Comparison of ENCODE assay signal across 7 mouse cellular contexts in genomic region chr16:95708211-95709004, GRCm38 (mm10). TPM values are rescaled to one million over a fixed set of nuclear protein-coding genes. Genes with fewer than 3 reads are reported as not detected.
DNase-seq lines count a peak whose midpoint lies in the region; ATAC-seq lines count a peak whose summit lies in the region.

No protein-coding gene starts in this region.

- no peak overlapping the region for H3K4me2 ChIP-seq in midbrain, embryonic 16.5 days (ENCODE audit: low read length)

- no peak overlapping the region for H3K9ac ChIP-seq in midbrain, embryonic 16.5 days (ENCODE audit: low read depth, low read length)

- H3K27ac ChIP-seq in midbrain, embryonic 16.5 days (ENCODE audit: low read length) = no peak overlapping the region

- H3K4me1 ChIP-seq in midbrain, embryonic 16.5 days (ENCODE audit: control insufficient read depth, insufficient read depth, low read length) = peaks cover 10% of the 10 kb centered on the region; the same call in 1 of the 2 replicates

- no peaks in the 10 kb centered on the region for H3K27me3 ChIP-seq in midbrain, embryonic 16.5 days (ENCODE audit: control insufficient read depth, insufficient read depth, low read depth, low read length)

- H3K4me3 ChIP-seq in midbrain, embryonic 16.5 days (ENCODE audit: low read depth, low read length) = no peak overlapping the region

- WGBS in midbrain, embryonic 16.5 days = 86% methylated on average over 21 of the region's 21 CpGs

- H3K36me3 ChIP-seq in midbrain, embryonic 16.5 days (ENCODE audit: control insufficient read depth, insufficient read depth, low read length) = peaks cover 21% of the 10 kb centered on the region

- H3K9me3 ChIP-seq in midbrain, embryonic 16.5 days (replicated peaks; ENCODE audit: control insufficient read depth, low read length, poor library complexity, severe bottlenecking) = no peaks in the 10 kb centered on the region

- ATAC-seq in hematopoietic stem cell, adult 5-6 weeks (replicated peaks in 1 of 2; ENCODE audit: insufficient read depth in 1 of 2, low FRiP score in 2 of 2, low TSS enrichment in 1 of 2, low read depth in 1 of 2, poor library complexity in 2 of 2, severe bottlenecking in 2 of 2) = peak; percentile 44 to 63; a peak in 2 of 4 replicates
- ATAC-seq in midbrain, embryonic 16.5 days = no peak

- DNase-seq in urinary bladder, postnatal 14 days (ENCODE audit: low spot score) = peak; percentile 37
- DNase-seq in urinary bladder, adult 2 months (ENCODE audit: low spot score) = no peak
- DNase-seq in lung, adult 18-20 months = peak; percentile 40 to 61
- DNase-seq in adrenal gland, postnatal 36 days = no peak
- no peak for DNase-seq in cerebellum, adult 9-10 months

RNA-seq across cellular contexts. Expression of gene Ets2, which starts 6.5 kb away (rescaled TPM):
- 42.6 and 46.0 TPM in 2 replicates for polyA plus RNA-seq in urinary bladder, adult 2 months (2012; rRNA removed)
- total RNA-seq in hematopoietic stem cell, adult 5-6 weeks (2017) = 9.7 and 17.0 TPM in 2 replicates
- total RNA-seq in adrenal gland, postnatal 36 days (2021) = 10 to 100 TPM; 43.1 to 57.4 TPM
- polyA plus RNA-seq in midbrain, embryonic 16.5 days (2015; fragmentation: Nextera tagmentation; extraction: Ambion mirVana) = 21.2 and 21.9 TPM in 2 replicates

Comparison
In these comparisons a context has a peak if more than half of its experiments do, and no peak if none do; other contexts are left out.
1. DNase-seq: peak in urinary bladder, postnatal 14 days (single experiment) and lung, adult 18-20 months (2 of 2); none in urinary bladder, adult 2 months (single experiment), adrenal gland, postnatal 36 days (0 of 2) and cerebellum, adult 9-10 months (single experiment).